Mouse (Mus musculus): ENCODE data around the gene Tdrd6. TPM values are rescaled to one million over a fixed set of nuclear protein-coding genes. Genes with fewer than 3 reads are reported as not detected.

Tdrd6 gene
- polyA plus RNA-seq, 1 experiment from 2014 or later: 0.37 TPM

Other genes with a start within 250 kb of the Tdrd6 start
- not detected in 2 replicates for gene Mep1a, start 127.5 kb downstream of the Tdrd6 start, polyA plus RNA-seq (2016; fragmentation: Nextera tagmentation; extraction: Ambion mirVana)
- 0.25 and 0.31 TPM in 2 replicates for gene Ankrd66, start 86.7 kb downstream of the Tdrd6 start, polyA plus RNA-seq (2016; fragmentation: Nextera tagmentation; extraction: Ambion mirVana)
- 2.6 and 3.8 TPM in 2 replicates for gene Pla2g7, start 62.2 kb downstream of the Tdrd6 start, polyA plus RNA-seq (2016; fragmentation: Nextera tagmentation; extraction: Ambion mirVana)
- 33.3 and 38.0 TPM in 2 replicates for gene Slc25a27, start 36.9 kb upstream of the Tdrd6 start, polyA plus RNA-seq (2016; fragmentation: Nextera tagmentation; extraction: Ambion mirVana)
- gene Cyp39a1, start 37.1 kb upstream of the Tdrd6 start, polyA plus RNA-seq (2016; fragmentation: Nextera tagmentation; extraction: Ambion mirVana): 34.6 and 36.3 TPM in 2 replicates
- 4.9 and 6.4 TPM in 2 replicates for gene Rcan2, start 171.1 kb upstream of the Tdrd6 start, polyA plus RNA-seq (2016; fragmentation: Nextera tagmentation; extraction: Ambion mirVana)